Mouse (Mus musculus) neural tube, embryonic 12.5 days (tissue): ENCODE measurements around the gene Myo3b. TPM values are rescaled to one million over a fixed set of nuclear protein-coding genes. Genes with fewer than 3 reads are reported as not detected.
A peak's percentile ranks its signal among the peaks of the same experiment; 100 is the strongest.

Source experiments
- ATAC-seq: fragments of 200-750 bp; cut with Nextera tagmentation; 2 replicates; pipeline ENCODE4 v1.8.0; 2017; ENCODE audit warnings: low read depth, mild to moderate bottlenecking, moderate TSS enrichment, moderate library complexity; ENCODE audit not compliant: low FRiP score
- H3K27ac ChIP-seq: fragments of 300-500 bp; sonication (generic); 2 replicates; pipeline ENCODE4 v1.5.1; 2016
- H3K27me3 ChIP-seq: fragments of 300-500 bp; sonication (generic); replicated peaks from 2 replicates; pipeline ENCODE4 v1.6.1; 2016; ENCODE audit warnings: mild to moderate bottlenecking
- H3K36me3 ChIP-seq: fragments of 300-500 bp; sonication (generic); 2 replicates; pipeline ENCODE4 v1.6.1; 2016; ENCODE audit warnings: mild to moderate bottlenecking
- H3K4me1 ChIP-seq: fragments of 300-500 bp; sonication (generic); 2 replicates; pipeline ENCODE4 v1.6.1; 2016
- H3K4me2 ChIP-seq: fragments of 300-500 bp; sonication (generic); replicated peaks from 2 replicates; pipeline ENCODE4 v1.6.1; 2016; ENCODE audit warnings: mild to moderate bottlenecking
- H3K4me3 ChIP-seq: fragments of 300-500 bp; sonication (generic); 2 replicates; pipeline ENCODE4 v1.5.1; 2016
- H3K9ac ChIP-seq: fragments of 300-500 bp; sonication (generic); 2 replicates; pipeline ENCODE4 v1.6.1; 2016; ENCODE audit warnings: mild to moderate bottlenecking
- H3K9me3 ChIP-seq: fragments of 300-500 bp; sonication (generic); 2 replicates; pipeline ENCODE4 v1.6.1; 2016; ENCODE audit warnings: mild to moderate bottlenecking
- WGBS: fragments of 180-500 bp; shearing (Covaris S2); methylation state at CpG from one replicate; pipeline ENCODE4 v1.1.7; 2016; 5-methylcytosine and 5-hydroxymethylcytosine counted together
- polyA plus RNA-seq: library from polyadenylated mRNA; unstranded; fragments of >200 nt; fragmentation: Nextera tagmentation; extraction: Ambion mirVana; gene quantifications from 2 replicates; pipeline ENCODE4 v1.2.1, GENCODE M21; 2016

Gene Myo3b
- polyA plus RNA-seq, 1 experiment from 2014 or later: 0.04 TPM

- ATAC-seq: no peak
- H3K4me2 ChIP-seq: no peak overlapping the region
- H3K9me3 ChIP-seq: no peaks in the 10 kb centered on the region
- H3K4me1 ChIP-seq: no peaks in the 10 kb centered on the region
- no peaks in the 10 kb centered on the region for H3K27me3 ChIP-seq
- H3K27ac ChIP-seq: no peak overlapping the region
- WGBS: 67% methylated on average over 13 of the region's 13 CpGs
- H3K9ac ChIP-seq: no peak overlapping the region
- H3K36me3 ChIP-seq: no peaks in the 10 kb centered on the region
- H3K4me3 ChIP-seq: no peak overlapping the region
These were observed 110.0 kb downstream of the Myo3b start for GRCm38 (mm10) chr2:70148821-70149510.

GRCm38 (mm10) chr2:70150399-70151035 lies 111.6 kb downstream of the Myo3b start:
- no peaks in the 10 kb centered on the region for H3K9me3 ChIP-seq
- 83% methylated on average over 6 of the region's 6 CpGs for WGBS
- H3K9ac ChIP-seq: no peak overlapping the region
- H3K27ac ChIP-seq: no peak overlapping the region
- no peak overlapping the region for H3K4me2 ChIP-seq
- H3K27me3 ChIP-seq: no peaks in the 10 kb centered on the region
- H3K4me1 ChIP-seq: no peaks in the 10 kb centered on the region
- no peak for ATAC-seq
- H3K4me3 ChIP-seq: no peak overlapping the region
- H3K36me3 ChIP-seq: no peaks in the 10 kb centered on the region

- WGBS: 80% methylated on average over 3 of the region's 3 CpGs
- no peak for ATAC-seq
- Histone ChIP-seq H3K4me2 (no peak overlapping the region), H3K27ac (no peak overlapping the region), H3K4me3 (no peak overlapping the region), H3K9ac (no peak overlapping the region), H3K27me3 (no peaks in the 10 kb centered on the region), H3K4me1 (no peaks in the 10 kb centered on the region), H3K9me3 (no peaks in the 10 kb centered on the region), H3K36me3 (no peaks in the 10 kb centered on the region)
These were observed 113.0 kb downstream of the Myo3b start for GRCm38 (mm10) chr2:70151930-70152329.

GRCm38 (mm10) chr2:70155226-70155836 lies 116.4 kb downstream of the Myo3b start:
- Histone ChIP-seq H3K27ac (no peak overlapping the region), H3K9ac (no peak overlapping the region), H3K9me3 (no peaks in the 10 kb centered on the region), H3K4me1 (no peaks in the 10 kb centered on the region), H3K4me2 (no peak overlapping the region), H3K4me3 (no peak overlapping the region), H3K27me3 (no peaks in the 10 kb centered on the region), H3K36me3 (no peaks in the 10 kb centered on the region)
- ATAC-seq: no peak
- WGBS: 77% methylated on average over 8 of the region's 8 CpGs

- no peak for ATAC-seq
- WGBS: 37% methylated on average over 8 of the region's 8 CpGs
- Histone ChIP-seq H3K4me3 (no peak overlapping the region), H3K27me3 (no peaks in the 10 kb centered on the region), H3K36me3 (no peaks in the 10 kb centered on the region), H3K9ac (no peak overlapping the region), H3K4me2 (no peak overlapping the region), H3K9me3 (no peaks in the 10 kb centered on the region), H3K4me1 (no peaks in the 10 kb centered on the region), H3K27ac (no peak overlapping the region)
These were observed 120.6 kb downstream of the Myo3b start for GRCm38 (mm10) chr2:70159543-70159942.

- 66% methylated on average over 3 of the region's 3 CpGs for WGBS
- ATAC-seq: no peak
- Histone ChIP-seq H3K9ac (no peak overlapping the region), H3K36me3 (no peaks in the 10 kb centered on the region), H3K27ac (no peak overlapping the region), H3K4me3 (no peak overlapping the region), H3K4me1 (peaks cover 6% of the 10 kb centered on the region), H3K9me3 (no peaks in the 10 kb centered on the region), H3K27me3 (no peaks in the 10 kb centered on the region), H3K4me2 (no peak overlapping the region)
These were observed 127.3 kb downstream of the Myo3b start for GRCm38 (mm10) chr2:70166231-70166630.

- Histone ChIP-seq H3K4me2 (no peak overlapping the region), H3K27ac (no peak overlapping the region), H3K9ac (no peak overlapping the region), H3K9me3 (no peaks in the 10 kb centered on the region), H3K27me3 (no peaks in the 10 kb centered on the region), H3K36me3 (no peaks in the 10 kb centered on the region), H3K4me1 (peaks cover 6% of the 10 kb centered on the region), H3K4me3 (no peak overlapping the region)
- WGBS: 59% methylated on average over 17 of the region's 17 CpGs
- ATAC-seq: no peak
These were observed 129.3 kb downstream of the Myo3b start for GRCm38 (mm10) chr2:70167944-70168935.

GRCm38 (mm10) chr2:70170469-70170868 lies 131.5 kb downstream of the Myo3b start:
- Histone ChIP-seq H3K9ac (no peak overlapping the region), H3K4me1 (peaks cover 6% of the 10 kb centered on the region), H3K27ac (no peak overlapping the region), H3K36me3 (no peaks in the 10 kb centered on the region), H3K4me3 (no peak overlapping the region), H3K27me3 (no peaks in the 10 kb centered on the region), H3K4me2 (no peak overlapping the region), H3K9me3 (0 out of 2 replicates have a peak, but pooled peaks cover 3% of the 10 kb centered on the region)
- WGBS: 91% methylated on average over 5 of the region's 5 CpGs
- no peak for ATAC-seq

- H3K36me3 ChIP-seq: no peaks in the 10 kb centered on the region
- peaks cover 10% of the 10 kb centered on the region for H3K4me1 ChIP-seq
- H3K4me3 ChIP-seq: no peak overlapping the region
- no peak overlapping the region; the same call in 1 of the 2 replicates for H3K4me2 ChIP-seq
- ATAC-seq: peak; percentile 70
- H3K9ac ChIP-seq: no peak overlapping the region
- H3K27ac ChIP-seq: peak overlapping the region; percentile 37; the same call in 1 of the 2 replicates
- 28% methylated on average over 6 of the region's 6 CpGs for WGBS
- no peaks in the 10 kb centered on the region; the same call in 1 of the 2 replicates for H3K27me3 ChIP-seq
- 0 out of 2 replicates have a peak, but pooled peaks cover 3% of the 10 kb centered on the region for H3K9me3 ChIP-seq
These were observed 138.1 kb downstream of the Myo3b start for GRCm38 (mm10) chr2:70176823-70177708.

- H3K27me3 ChIP-seq: no peaks in the 10 kb centered on the region; the same call in 1 of the 2 replicates
- H3K9ac ChIP-seq: no peak overlapping the region
- H3K4me1 ChIP-seq: peaks cover 10% of the 10 kb centered on the region
- no peak overlapping the region; the same call in 1 of the 2 replicates for H3K4me2 ChIP-seq
- peak overlapping the region; percentile 37; the same call in 1 of the 2 replicates for H3K27ac ChIP-seq
- H3K4me3 ChIP-seq: no peak overlapping the region
- 0 out of 2 replicates have a peak, but pooled peaks cover 3% of the 10 kb centered on the region for H3K9me3 ChIP-seq
- no peaks in the 10 kb centered on the region for H3K36me3 ChIP-seq
- peak; percentile 66 for ATAC-seq
- WGBS: 37% methylated on average over 5 of the region's 5 CpGs
These were observed 138.7 kb downstream of the Myo3b start for GRCm38 (mm10) chr2:70177709-70178030.

- H3K4me3 ChIP-seq: no peak overlapping the region
- no peak overlapping the region for H3K9ac ChIP-seq
- no peaks in the 10 kb centered on the region for H3K36me3 ChIP-seq
- 0 out of 2 replicates have a peak, but pooled peaks cover 3% of the 10 kb centered on the region for H3K9me3 ChIP-seq
- no peak overlapping the region for H3K4me2 ChIP-seq
- H3K27ac ChIP-seq: no peak overlapping the region
- no peaks in the 10 kb centered on the region; the same call in 1 of the 2 replicates for H3K27me3 ChIP-seq
- peaks cover 10% of the 10 kb centered on the region for H3K4me1 ChIP-seq
- ATAC-seq: no peak
These were observed 139.3 kb downstream of the Myo3b start for GRCm38 (mm10) chr2:70178241-70178640.
